Mouse (Mus musculus): ENCODE results near the gene Fam196b. TPM values are rescaled to one million over a fixed set of nuclear protein-coding genes. Genes with fewer than 3 reads are reported as not detected.

Gene Fam196b
- polyA plus RNA-seq, 1 experiment from 2014 or later, result 0.12 TPM

DNA sequence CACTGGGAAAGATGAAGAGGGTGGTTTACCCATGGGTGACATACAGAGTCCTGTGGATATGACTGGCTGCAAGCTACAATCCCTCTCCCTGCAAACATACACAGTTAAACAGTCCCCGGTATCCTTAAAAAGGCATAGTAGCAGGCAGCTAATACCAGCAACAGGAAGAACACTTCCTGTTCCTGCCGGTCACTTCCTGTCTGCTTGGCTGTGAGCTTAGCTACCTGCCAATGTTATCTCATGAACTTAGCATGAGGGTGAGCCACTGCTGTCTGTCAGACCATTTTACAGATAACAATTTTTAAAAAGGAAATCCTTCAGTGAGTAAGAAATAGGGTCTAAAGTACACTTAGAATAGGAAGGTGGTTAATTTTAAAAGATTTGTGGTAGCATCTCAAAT lies 83.9 kb downstream of the Fam196b start:
- no peaks in the 10 kb centered on the region for H3K4me1 ChIP-seq (replicated peaks; ENCODE audit: control insufficient read depth, insufficient read depth)
- ATAC-seq (ENCODE audit: low FRiP score, low TSS enrichment), result no peak

DNA sequence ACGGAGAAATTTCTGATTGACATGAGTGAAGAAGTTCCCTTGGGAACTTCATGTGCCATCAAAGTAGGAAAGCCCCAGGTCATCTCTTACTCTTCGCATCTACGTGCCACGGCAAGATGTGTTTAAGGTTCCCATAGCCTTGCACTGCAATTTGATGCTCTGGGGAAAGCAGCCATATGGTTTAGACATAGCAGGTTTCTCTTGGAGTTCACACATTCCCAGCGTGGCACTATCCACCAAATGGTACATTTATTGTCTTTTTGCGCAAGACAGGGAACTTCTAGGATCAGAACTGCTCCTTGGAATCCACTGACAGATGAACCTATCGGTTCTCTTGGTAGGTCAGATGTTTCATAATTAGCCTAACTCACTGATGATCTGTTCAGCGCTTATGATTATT lies 86.7 kb downstream of the Fam196b start:
- Histone ChIP-seq H3K27me3 (ENCODE audit: control insufficient read depth, insufficient read depth, low read length) (no peaks in the 10 kb centered on the region), H3K4me2 (replicated peaks; ENCODE audit: low read depth) (no peak overlapping the region), H3K9me3 (ENCODE audit: control insufficient read depth, low read length) (no peaks in the 10 kb centered on the region), H3K9ac (ENCODE audit: low read length) (no peak overlapping the region), H3K36me3 (ENCODE audit: control insufficient read depth, insufficient read depth, low read length) (no peaks in the 10 kb centered on the region), H3K4me1 (replicated peaks; ENCODE audit: control insufficient read depth, insufficient read depth) (no peaks in the 10 kb centered on the region), H3K27ac (replicated peaks) (no peak overlapping the region), H3K4me3 (ENCODE audit: low read depth, low read length) (no peak overlapping the region)
- 94% methylated on average over 8 of the region's 8 CpGs for WGBS
- ATAC-seq (ENCODE audit: low FRiP score, low TSS enrichment), result no peak
- TF ChIP-seq EP300 (optimal IDR thresholded peaks at IDR 0.05), result no peak
- no peak for TF ChIP-seq CTCF (IDR thresholded peaks at IDR 0.05; ENCODE audit: low read depth)
- DNase-seq (ENCODE audit: low spot score), result no peak

More for the DNA sequence above, 83.9 kb downstream of the Fam196b start:
- no peak overlapping the region for H3K27ac ChIP-seq (replicated peaks)
- no peaks in the 10 kb centered on the region for H3K27me3 ChIP-seq (ENCODE audit: control insufficient read depth, insufficient read depth, low read length)
- H3K36me3 ChIP-seq (ENCODE audit: control insufficient read depth, insufficient read depth, low read length), result no peaks in the 10 kb centered on the region
- H3K9ac ChIP-seq (ENCODE audit: low read length), result no peak overlapping the region
- DNase-seq (ENCODE audit: low spot score), result no peak
- WGBS, result 79% methylated on average over 2 of the region's 2 CpGs
- H3K4me2 ChIP-seq (replicated peaks; ENCODE audit: low read depth), result no peak overlapping the region
- TF ChIP-seq CTCF (IDR thresholded peaks at IDR 0.05; ENCODE audit: low read depth) (no peak), EP300 (optimal IDR thresholded peaks at IDR 0.05) (no peak)
- H3K4me3 ChIP-seq (ENCODE audit: low read depth, low read length), result no peak overlapping the region
- H3K9me3 ChIP-seq (ENCODE audit: control insufficient read depth, low read length), result no peaks in the 10 kb centered on the region

DNA sequence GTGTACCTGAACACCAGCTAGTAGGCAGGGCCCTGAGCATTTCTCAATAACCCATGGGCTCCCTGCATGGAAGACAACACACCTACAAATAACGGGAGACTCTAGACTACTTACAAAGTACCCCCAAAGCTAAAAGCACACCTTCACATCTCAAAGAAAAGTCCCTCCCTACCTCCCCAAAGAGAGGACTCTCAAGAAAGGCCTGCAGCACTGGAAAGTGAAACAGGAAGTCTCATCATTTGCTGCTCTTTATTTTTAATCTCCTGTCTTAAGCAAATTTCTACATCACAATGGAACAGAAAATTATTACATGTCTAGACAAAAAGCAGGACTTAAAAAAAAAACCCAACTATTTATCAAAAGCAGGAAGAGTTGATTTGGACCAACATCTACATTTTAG lies 90.7 kb downstream of the Fam196b start:
- H3K4me1 ChIP-seq (replicated peaks; ENCODE audit: control insufficient read depth, insufficient read depth), result no peaks in the 10 kb centered on the region
- H3K4me2 ChIP-seq (replicated peaks; ENCODE audit: low read depth), result no peak overlapping the region
- no peaks in the 10 kb centered on the region for H3K36me3 ChIP-seq (ENCODE audit: control insufficient read depth, insufficient read depth, low read length)
- H3K27me3 ChIP-seq (ENCODE audit: control insufficient read depth, insufficient read depth, low read length), result no peaks in the 10 kb centered on the region
- DNase-seq (ENCODE audit: low spot score) (no peak), ATAC-seq (ENCODE audit: low FRiP score, low TSS enrichment) (no peak)
- no peak overlapping the region for H3K27ac ChIP-seq (replicated peaks)
- no peak overlapping the region for H3K9ac ChIP-seq (ENCODE audit: low read length)
- no peak overlapping the region for H3K4me3 ChIP-seq (ENCODE audit: low read depth, low read length)
- TF ChIP-seq CTCF (IDR thresholded peaks at IDR 0.05; ENCODE audit: low read depth) (no peak), EP300 (optimal IDR thresholded peaks at IDR 0.05) (no peak)
- WGBS, result 81% methylated on average over 1 of the region's 1 CpGs
- no peaks in the 10 kb centered on the region for H3K9me3 ChIP-seq (ENCODE audit: control insufficient read depth, low read length)

DNA sequence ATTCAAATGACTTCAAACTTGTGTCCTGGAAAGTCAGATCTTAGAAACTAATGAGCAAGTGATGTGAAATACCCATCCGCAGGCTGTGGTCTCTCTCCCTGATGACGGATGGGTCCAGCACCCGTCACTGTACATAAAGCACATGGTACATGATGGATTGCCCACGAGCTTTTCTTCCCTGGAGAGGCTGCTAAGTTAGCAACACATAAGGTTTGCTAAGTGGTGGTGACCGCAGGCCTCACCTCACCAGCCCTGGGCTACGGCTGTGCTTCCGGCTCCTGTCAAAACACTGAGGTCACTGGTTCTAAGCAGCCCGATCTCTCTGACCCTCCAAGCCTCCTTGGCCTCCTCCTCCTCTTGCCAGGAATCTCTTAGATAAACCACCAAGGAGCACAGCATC lies 91.7 kb downstream of the Fam196b start:
- H3K4me3 ChIP-seq (ENCODE audit: low read depth, low read length), result no peak overlapping the region
- H3K4me2 ChIP-seq (replicated peaks; ENCODE audit: low read depth), result no peak overlapping the region
- H3K4me1 ChIP-seq (replicated peaks; ENCODE audit: control insufficient read depth, insufficient read depth), result no peaks in the 10 kb centered on the region
- H3K27me3 ChIP-seq (ENCODE audit: control insufficient read depth, insufficient read depth, low read length), result no peaks in the 10 kb centered on the region
- no peak for ATAC-seq (ENCODE audit: low FRiP score, low TSS enrichment)
- no peaks in the 10 kb centered on the region for H3K9me3 ChIP-seq (ENCODE audit: control insufficient read depth, low read length)
- TF ChIP-seq EP300 (optimal IDR thresholded peaks at IDR 0.05), result no peak
- no peak for TF ChIP-seq CTCF (IDR thresholded peaks at IDR 0.05; ENCODE audit: low read depth)
- DNase-seq (ENCODE audit: low spot score), result no peak
- H3K36me3 ChIP-seq (ENCODE audit: control insufficient read depth, insufficient read depth, low read length), result no peaks in the 10 kb centered on the region
- no peak overlapping the region for H3K27ac ChIP-seq (replicated peaks)
- 48% methylated on average over 8 of the region's 8 CpGs for WGBS
- H3K9ac ChIP-seq (ENCODE audit: low read length), result no peak overlapping the region

DNA sequence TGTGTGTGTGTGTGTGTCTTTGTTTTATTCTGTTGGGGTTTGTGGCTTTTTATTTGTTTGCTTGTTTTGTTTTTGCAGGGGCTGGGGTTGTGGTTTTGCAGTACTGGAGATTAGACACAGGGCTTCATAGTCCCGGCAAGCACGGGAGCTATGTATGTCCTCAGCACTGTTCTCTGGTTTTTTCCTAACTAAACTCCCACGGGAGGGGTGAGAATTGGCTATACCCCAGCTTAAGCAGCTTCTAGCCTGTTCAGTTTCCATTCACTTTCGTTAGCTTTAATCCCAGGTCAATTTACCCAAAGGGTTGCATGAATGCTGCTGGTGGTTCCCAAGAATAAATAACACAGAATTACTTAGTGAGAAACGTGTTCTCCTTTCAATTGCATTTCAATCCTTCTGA lies 92.2 kb downstream of the Fam196b start:
- Histone ChIP-seq H3K4me2 (replicated peaks; ENCODE audit: low read depth) (no peak overlapping the region), H3K36me3 (ENCODE audit: control insufficient read depth, insufficient read depth, low read length) (no peaks in the 10 kb centered on the region), H3K4me3 (ENCODE audit: low read depth, low read length) (no peak overlapping the region), H3K4me1 (replicated peaks; ENCODE audit: control insufficient read depth, insufficient read depth) (no peaks in the 10 kb centered on the region), H3K27ac (replicated peaks) (no peak overlapping the region), H3K9me3 (ENCODE audit: control insufficient read depth, low read length) (no peaks in the 10 kb centered on the region), H3K27me3 (ENCODE audit: control insufficient read depth, insufficient read depth, low read length) (no peaks in the 10 kb centered on the region), H3K9ac (ENCODE audit: low read length) (no peak overlapping the region)
- ATAC-seq (ENCODE audit: low FRiP score, low TSS enrichment), result no peak
- 25% methylated on average over 5 of the region's 5 CpGs for WGBS
- no peak for DNase-seq (ENCODE audit: low spot score)
- no peak for TF ChIP-seq EP300 (optimal IDR thresholded peaks at IDR 0.05)
- no peak for TF ChIP-seq CTCF (IDR thresholded peaks at IDR 0.05; ENCODE audit: low read depth)

DNA sequence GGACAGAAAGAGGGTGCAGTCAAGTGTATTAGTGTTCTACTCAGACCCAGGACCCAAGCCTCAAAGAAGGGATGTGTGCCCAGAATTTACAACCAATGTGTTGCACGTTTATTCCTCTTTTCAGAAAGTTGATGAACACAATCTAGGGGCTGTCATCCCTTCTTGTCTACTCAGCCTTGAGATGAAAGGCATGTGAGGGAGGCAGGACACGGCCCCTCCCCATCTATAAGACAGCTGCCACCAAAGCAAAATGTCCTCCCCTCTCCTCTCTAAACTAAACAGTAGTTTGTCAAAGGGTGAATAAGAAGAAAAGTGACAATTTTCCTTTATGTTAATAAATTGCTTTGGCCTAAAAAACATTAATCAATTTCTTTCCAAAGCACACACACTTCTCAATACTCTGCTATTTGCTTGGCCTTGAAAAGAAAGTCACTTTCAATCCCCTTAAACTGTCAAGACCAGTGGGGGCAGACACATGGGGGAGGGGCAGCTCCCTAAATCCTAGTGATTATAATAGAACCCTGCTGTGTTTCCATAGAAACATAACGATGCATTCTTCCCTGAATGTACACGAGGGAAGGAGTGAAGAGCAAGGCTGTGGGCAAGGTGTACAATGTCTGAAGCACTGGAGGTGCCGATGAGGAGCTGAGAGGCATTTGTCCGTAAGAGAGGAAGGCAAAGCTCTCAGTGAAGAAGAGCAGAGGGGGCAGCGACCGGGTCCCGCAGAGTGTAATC lies 101.4 kb downstream of the Fam196b start:
- no peak overlapping the region for H3K27ac ChIP-seq (replicated peaks)
- no peak overlapping the region for H3K4me2 ChIP-seq (replicated peaks; ENCODE audit: low read depth)
- H3K4me1 ChIP-seq (replicated peaks; ENCODE audit: control insufficient read depth, insufficient read depth), result no peaks in the 10 kb centered on the region
- TF ChIP-seq CTCF (IDR thresholded peaks at IDR 0.05; ENCODE audit: low read depth) (no peak), EP300 (optimal IDR thresholded peaks at IDR 0.05) (no peak)
- no peaks in the 10 kb centered on the region for H3K27me3 ChIP-seq (ENCODE audit: control insufficient read depth, insufficient read depth, low read length)
- ATAC-seq (ENCODE audit: low FRiP score, low TSS enrichment) (no peak), DNase-seq (ENCODE audit: low spot score) (no peak)
- H3K36me3 ChIP-seq (ENCODE audit: control insufficient read depth, insufficient read depth, low read length), result no peaks in the 10 kb centered on the region
- no peaks in the 10 kb centered on the region for H3K9me3 ChIP-seq (ENCODE audit: control insufficient read depth, low read length)
- no peak overlapping the region for H3K4me3 ChIP-seq (ENCODE audit: low read depth, low read length)
- no peak overlapping the region for H3K9ac ChIP-seq (ENCODE audit: low read length)
- 34% methylated on average over 9 of the region's 9 CpGs for WGBS
